Mouse (Mus musculus) lung, embryonic 16.5 days (tissue): ENCODE results near the gene Cmpk2. TPM values are rescaled to one million over a fixed set of nuclear protein-coding genes. Genes with fewer than 3 reads are reported as not detected.

Experiments used
- ATAC-seq: fragments of 200-750 bp; cut with Nextera tagmentation; 2 replicates; pipeline ENCODE4 v1.8.0; 2017; ENCODE audit warnings: low read depth, mild to moderate bottlenecking, moderate library complexity
- H3K27ac ChIP-seq: fragments of 300-500 bp; sonication (generic); 2 replicates; pipeline ENCODE4 v1.5.1; 2014; ENCODE audit warnings: mild to moderate bottlenecking, control low read depth, low read length
- H3K27me3 ChIP-seq: fragments of 300-500 bp; sonication (generic); 2 replicates; pipeline ENCODE4 v1.6.1; 2014; ENCODE audit warnings: low read depth, low read length, mixed read lengths; ENCODE audit not compliant: control insufficient read depth, insufficient read depth
- H3K36me3 ChIP-seq: fragments of 300-500 bp; sonication (generic); 2 replicates; pipeline ENCODE4 v1.6.1; 2014; ENCODE audit warnings: low read length; ENCODE audit not compliant: control insufficient read depth, insufficient read depth
- H3K4me1 ChIP-seq: fragments of 300-500 bp; sonication (generic); replicated peaks from 2 replicates; pipeline ENCODE4 v1.6.1; 2014; ENCODE audit warnings: low read length, mixed read lengths; ENCODE audit not compliant: control insufficient read depth, insufficient read depth
- H3K4me2 ChIP-seq: fragments of 300-500 bp; sonication (generic); 2 replicates; pipeline ENCODE4 v1.6.1; 2014; ENCODE audit warnings: low read depth, low read length, control low read depth
- H3K4me3 ChIP-seq: fragments of 300-500 bp; sonication (generic); 2 replicates; pipeline ENCODE4 v1.5.1; 2014; ENCODE audit warnings: mild to moderate bottlenecking, low read length, control low read depth
- H3K9ac ChIP-seq: fragments of 300-500 bp; sonication (generic); 2 replicates; pipeline ENCODE4 v1.6.1; 2014; ENCODE audit warnings: low read length, control low read depth
- H3K9me3 ChIP-seq: fragments of 300-500 bp; sonication (generic); 2 replicates; pipeline ENCODE4 v1.6.1; 2016; ENCODE audit warnings: low read length; ENCODE audit not compliant: control insufficient read depth
- WGBS: fragments of 180-500 bp; shearing (Covaris S2); extraction: QIAGEN DNeasy Blood & Tissue Kit; methylation state at CpG from one replicate; pipeline ENCODE4 v1.1.7; 2014; 5-methylcytosine and 5-hydroxymethylcytosine counted together
- polyA plus RNA-seq: library from polyadenylated mRNA; unstranded; fragments of >200 nt; fragmentation: Nextera tagmentation; extraction: Ambion mirVana; gene quantifications from 2 replicates; pipeline ENCODE4 v1.2.1, GENCODE M21; 2015

Gene Cmpk2
- polyA plus RNA-seq, 1 experiment from 2014 or later: 8.6 TPM

GRCm38 (mm10) chr12:26501042-26501441 lies 32.0 kb downstream of the Cmpk2 start:
- Histone ChIP-seq H3K4me3 (no peak overlapping the region), H3K27ac (no peak overlapping the region), H3K4me2 (no peak overlapping the region), H3K36me3 (no peaks in the 10 kb centered on the region), H3K27me3 (no peaks in the 10 kb centered on the region), H3K9me3 (no peaks in the 10 kb centered on the region), H3K9ac (no peak overlapping the region), H3K4me1 (no peaks in the 10 kb centered on the region)
- WGBS: 69% methylated on average over 3 of the region's 3 CpGs
- no peak for ATAC-seq

DNA sequence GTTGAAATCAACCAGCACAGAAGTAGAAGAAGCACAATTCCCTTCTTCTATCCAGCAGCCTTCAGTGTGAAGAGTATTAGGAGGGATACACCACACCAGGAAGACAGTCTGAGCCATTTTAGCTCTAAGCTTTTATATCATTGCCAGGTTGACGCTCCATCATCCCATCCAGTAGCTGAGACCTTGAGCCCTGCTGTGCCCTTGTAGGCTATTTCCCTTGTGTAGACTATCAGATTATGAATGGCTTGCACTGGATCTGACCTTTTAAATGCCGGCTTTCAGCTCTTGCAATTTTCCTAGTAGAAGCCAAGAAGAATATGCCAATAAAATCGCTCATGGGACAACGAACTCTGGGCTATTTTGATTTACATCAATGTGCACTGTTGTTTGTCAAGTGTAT lies 42.0 kb downstream of the Cmpk2 start:
- H3K4me2 ChIP-seq: no peak overlapping the region
- no peak for ATAC-seq
- H3K27ac ChIP-seq: no peak overlapping the region
- H3K4me3 ChIP-seq: no peak overlapping the region
- no peaks in the 10 kb centered on the region for H3K36me3 ChIP-seq
- H3K9me3 ChIP-seq: no peaks in the 10 kb centered on the region
- H3K9ac ChIP-seq: no peak overlapping the region
- H3K27me3 ChIP-seq: no peaks in the 10 kb centered on the region
- H3K4me1 ChIP-seq: no peaks in the 10 kb centered on the region
- 83% methylated on average over 4 of the region's 4 CpGs for WGBS

GRCm38 (mm10) chr12:26518206-26518605 lies 49.2 kb downstream of the Cmpk2 start:
- ATAC-seq: no peak
- H3K36me3 ChIP-seq: no peaks in the 10 kb centered on the region
- no peaks in the 10 kb centered on the region for H3K27me3 ChIP-seq
- no peak overlapping the region for H3K9ac ChIP-seq
- no peak overlapping the region for H3K27ac ChIP-seq
- H3K4me3 ChIP-seq: no peak overlapping the region
- no peaks in the 10 kb centered on the region for H3K4me1 ChIP-seq
- H3K9me3 ChIP-seq: no peaks in the 10 kb centered on the region
- no peak overlapping the region for H3K4me2 ChIP-seq
- 60% methylated on average over 3 of the region's 3 CpGs for WGBS

DNA sequence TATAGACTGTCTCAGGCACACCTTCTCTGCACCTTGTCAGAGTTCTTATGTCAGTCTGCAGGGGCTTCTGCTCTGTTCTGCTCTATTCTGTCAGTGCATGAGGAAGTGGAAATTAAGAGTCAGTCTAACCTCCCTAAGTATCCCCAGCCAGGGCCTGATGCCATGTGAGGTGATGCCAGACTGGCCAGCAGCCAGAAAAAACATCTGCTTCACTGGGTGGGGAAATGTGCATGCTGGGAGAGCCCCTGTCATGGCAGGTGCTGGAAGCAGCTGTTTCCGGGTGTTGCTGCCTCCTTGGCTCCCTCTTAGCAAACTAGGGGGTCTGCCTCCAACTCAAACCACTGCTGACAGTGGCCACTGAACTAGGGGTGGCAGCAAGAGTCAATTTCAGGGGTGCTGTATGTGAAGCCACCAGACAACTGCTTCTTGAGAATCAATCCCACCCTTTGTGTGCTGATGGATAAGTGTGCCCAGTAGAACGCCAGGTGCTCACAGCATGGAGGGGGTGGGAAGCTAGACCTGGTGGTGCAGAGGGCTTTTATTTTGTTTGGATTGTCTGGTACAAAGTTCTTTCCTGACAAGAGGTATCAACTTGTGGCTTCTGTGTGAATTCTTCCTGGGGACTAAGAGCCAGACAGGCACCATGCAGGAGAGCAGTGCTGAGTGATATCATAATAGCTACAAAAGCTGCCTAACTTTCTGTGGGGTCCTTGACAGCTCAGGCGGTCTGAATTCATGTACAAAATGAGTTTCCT lies 56.1 kb downstream of the Cmpk2 start:
- 25% methylated on average over 3 of the region's 3 CpGs for WGBS
- Histone ChIP-seq H3K4me3 (no peak overlapping the region), H3K9me3 (no peaks in the 10 kb centered on the region), H3K27ac (no peak overlapping the region), H3K4me2 (no peak overlapping the region), H3K9ac (no peak overlapping the region), H3K36me3 (no peaks in the 10 kb centered on the region), H3K27me3 (no peaks in the 10 kb centered on the region), H3K4me1 (peaks cover 5% of the 10 kb centered on the region)
- ATAC-seq: peak; percentile 60

- Histone ChIP-seq H3K9ac (no peak overlapping the region), H3K4me2 (no peak overlapping the region), H3K27me3 (no peaks in the 10 kb centered on the region), H3K4me3 (no peak overlapping the region), H3K9me3 (no peaks in the 10 kb centered on the region), H3K36me3 (no peaks in the 10 kb centered on the region), H3K27ac (no peak overlapping the region), H3K4me1 (peaks cover 5% of the 10 kb centered on the region)
- WGBS: 26% methylated on average over 5 of the region's 5 CpGs
- no peak for ATAC-seq
Observed at GRCm38 (mm10) chr12:26525698-26526026, 56.7 kb downstream of the Cmpk2 start.

Other genes with a start within 250 kb of the Cmpk2 start
- gene Rnf144a, start 54.0 kb upstream of the Cmpk2 start, polyA plus RNA-seq: 49.5 and 51.3 TPM in 2 replicates
- 0.84 and 1.3 TPM in 2 replicates for gene Rsad2, start 12.8 kb upstream of the Cmpk2 start, polyA plus RNA-seq